Mouse (Mus musculus) CH12.LX (cell line): ENCODE results near the gene Col27a1. TPM values are rescaled to one million over a fixed set of nuclear protein-coding genes. Genes with fewer than 3 reads are reported as not detected.

Experiments used
- DNase-seq: peaks from one replicate; pipeline ENCODE4 v3.0.0-alpha.2; 2013; ENCODE audit errors: extremely low read depth
- H3K27ac ChIP-seq: 2 replicates; pipeline ENCODE4 v1.5.1; 2012; ENCODE audit warnings: low read depth, mild to moderate bottlenecking, control low read depth, moderate library complexity; ENCODE audit not compliant: insufficient read depth
- H3K27me3 ChIP-seq: replicated peaks from 2 replicates; pipeline ENCODE3; 2012; ENCODE audit warnings: inconsistent platforms
- H3K36me3 ChIP-seq, 2 experiments: replicated peaks in 1 of 2; 2 replicates each; pipeline versions ENCODE3 to v1.6.1; 2012; ENCODE audit warnings: inconsistent platforms in 1 of 2, low read length in 1 of 2, mild to moderate bottlenecking in 1 of 2, mixed read lengths in 1 of 2, moderate library complexity in 1 of 2; ENCODE audit not compliant: control insufficient read depth in 1 of 2, insufficient read depth in 1 of 2
- H3K4me1 ChIP-seq, 2 experiments: 2 replicates each; pipeline ENCODE4 v1.6.1; 2012; ENCODE audit warnings: inconsistent platforms in 1 of 2, moderate library complexity in 1 of 2; ENCODE audit not compliant: insufficient read depth in 2 of 2, control insufficient read depth in 1 of 2
- H3K4me2 ChIP-seq: 2 replicates; pipeline ENCODE4 v1.6.1; 2012; ENCODE audit warnings: low read depth, mild to moderate bottlenecking, control low read depth; ENCODE audit not compliant: poor library complexity, insufficient read depth, severe bottlenecking
- H3K4me3 ChIP-seq, 3 experiments: fragments of 150-350 bp in 1 of 3; sonication (generic) in 1 of 3; replicated peaks in 1 of 3; 2 replicates each; pipeline versions ENCODE3 to v1.5.1; 2011 to 2012; ENCODE audit warnings: low read depth in 2 of 3, low read length in 2 of 3, mild to moderate bottlenecking in 2 of 3, moderate library complexity in 2 of 3, control low read depth in 1 of 3, improper control_type of control experiment in 1 of 3, inconsistent platforms in 1 of 3, mixed read lengths in 1 of 3; ENCODE audit not compliant: poor library complexity in 1 of 3
- H3K79me2 ChIP-seq: replicated peaks from 2 replicates; pipeline ENCODE4 v1.6.1; 2012; ENCODE audit warnings: mild to moderate bottlenecking, moderate library complexity; ENCODE audit not compliant: control insufficient read depth, poor library complexity, insufficient read depth, severe bottlenecking; ENCODE audit errors: extremely low read depth
- H3K9ac ChIP-seq: 2 replicates; pipeline ENCODE4 v1.6.1; 2012; ENCODE audit warnings: low read depth, mild to moderate bottlenecking, control low read depth, moderate library complexity; ENCODE audit not compliant: insufficient read depth
- H3K9me3 ChIP-seq: replicated peaks from 2 replicates; pipeline ENCODE3; 2012; ENCODE audit warnings: low read length, inconsistent platforms, mixed read lengths
- CHD2 ChIP-seq: IDR thresholded peaks from 2 replicates; pipeline ENCODE4 v1.6.1; 2011; ENCODE audit warnings: low read length, improper control_type of control experiment
- CTCF ChIP-seq, 2 experiments: IDR thresholded peaks in 1 of 2; conservative IDR thresholded peaks in 1 of 2; 2 replicates each; pipeline ENCODE4 v1.5.1; 2011 to 2012; ENCODE audit warnings: low read depth in 2 of 2, low read length in 2 of 2, improper control_type of control experiment in 1 of 2, inconsistent platforms in 1 of 2, mild to moderate bottlenecking in 1 of 2, moderate library complexity in 1 of 2
- ETS1 ChIP-seq: conservative IDR thresholded peaks from 2 replicates; pipeline ENCODE4 v1.6.1; 2012; ENCODE audit warnings: low read depth, mild to moderate bottlenecking, inconsistent platforms, low read length, improper control_type of control experiment, moderate library complexity
- IRF4 ChIP-seq: IDR thresholded peaks from 2 replicates; pipeline ENCODE4 v1.6.1; 2014; ENCODE audit warnings: low read depth, mild to moderate bottlenecking, inconsistent platforms, low read length, improper control_type of control experiment
- MAX ChIP-seq: IDR thresholded peaks from 2 replicates; pipeline ENCODE4 v1.6.1; 2011; ENCODE audit warnings: low read length, improper control_type of control experiment
- NELFE ChIP-seq: IDR thresholded peaks from 2 replicates; pipeline ENCODE4 v1.6.1; 2011; ENCODE audit warnings: low read depth, low read length, improper control_type of control experiment
- NRF1 ChIP-seq: IDR thresholded peaks from 2 replicates; pipeline ENCODE4 v1.6.1; 2014; ENCODE audit warnings: low read depth, mild to moderate bottlenecking, inconsistent platforms, low read length, improper control_type of control experiment, moderate library complexity
- SIN3A ChIP-seq: IDR thresholded peaks from 2 replicates; pipeline ENCODE4 v1.6.1; 2012; ENCODE audit warnings: low read length, improper control_type of control experiment, inconsistent platforms
- UBTF ChIP-seq: IDR thresholded peaks from 2 replicates; pipeline ENCODE4 v1.6.1; 2012; ENCODE audit warnings: low read depth, mild to moderate bottlenecking, inconsistent platforms, low read length, improper control_type of control experiment, moderate library complexity
- USF1 ChIP-seq: IDR thresholded peaks from 2 replicates; pipeline ENCODE4 v1.6.1; 2014; ENCODE audit warnings: low read depth, mild to moderate bottlenecking, inconsistent platforms, low read length, improper control_type of control experiment
- ZKSCAN1 ChIP-seq: IDR thresholded peaks from 2 replicates; pipeline ENCODE4 v1.6.1; 2012; ENCODE audit warnings: low read depth, inconsistent platforms, low read length, improper control_type of control experiment, borderline replicate concordance
- dilution Hi-C: fragments of 300-500 bp; cut with MboI; formaldehyde crosslinking; loops from 2 replicates; pipeline ENCODE4 v1.14.3; 2020; ENCODE audit warnings: low sequenced_read_pairs; ENCODE audit not compliant: extremely low pct_unique_long_range_greater_than_20kb, extremely low pct_ligation_motif_present
- in situ Hi-C: fragments of 300-500 bp; cut with MboI; formaldehyde crosslinking; loops from 3 replicates; pipeline ENCODE4 v1.14.3; 2019; ENCODE audit warnings: low sequenced_read_pairs, low pct_ligation_motif_present, low pct_unique_long_range_greater_than_20kb, mixed read lengths
- polyA plus RNA-seq: library from polyadenylated mRNA; unstranded; fragments of >175 nt; gene quantifications from 2 replicates; pipeline ENCODE4 v1.2.1, GENCODE M21; 2012; ENCODE audit warnings: low read depth; ENCODE audit not compliant: insufficient read length
- total RNA-seq, 2 experiments: library from RNA; depleted of rRNA; stranded (reverse); fragments of 300-350 nt in 1 of 2; fragments of >200 nt in 1 of 2; gene quantifications; 2 replicates each; pipeline ENCODE4 v1.2.3; 2012 to 2014

Col27a1 gene
- total RNA-seq (2012; rRNA removed), result 0.04 and 0.08 TPM in 2 replicates
- 0.05 TPM in 1 of 2 replicates, not detected in the other for total RNA-seq (2014; rRNA removed)
- not detected in 2 replicates for polyA plus RNA-seq

GRCm38 (mm10) chr4:63213907-63214621 is at the start of gene Col27a1:
Gene Col27a1 (plus strand): TSS chr4:63214004.
- TF ChIP-seq UBTF (no peak), CTCF (conservative IDR thresholded peaks at IDR 0.05 in 1 of 2, IDR thresholded peaks at IDR 0.05 in 1 of 2; ENCODE audit: low read depth in 2 of 2, low read length in 2 of 2) (0 out of 4 replicates have a peak, but pooled peaks of 1 of the 2 experiments have one; percentile 8)
- TF ChIP-seq, all 38 proteins: peak for 1
- Histone ChIP-seq H3K4me2 (no peak within 1 kb of the TSS), H3K36me3 (no peaks in the 10 kb centered on the region), H3K9ac (no peak within 1 kb of the TSS), H3K4me3 (no peak within 1 kb of the TSS), H3K9me3 (peaks cover 5% of the 10 kb centered on the region), H3K27ac (no peak within 1 kb of the TSS), H3K4me1 (0 out of 4 replicates have a peak, but pooled peaks cover 0 to 3% of the 10 kb centered on the region in 2 experiments), H3K79me2 (no peaks in the 10 kb centered on the region), H3K27me3 (peaks cover 93% of the 10 kb centered on the region)
- in situ Hi-C loops (loop anchor here (25.0 kb wide), 1 partner anchor 348 kb away; the partner anchor contains the start of gene Tmem268), dilution Hi-C loops (no loop called here)
- no peak for DNase-seq

- H3K79me2 ChIP-seq, result no peaks in the 10 kb centered on the region
- no peak for TF ChIP-seq CTCF (conservative IDR thresholded peaks at IDR 0.05 in 1 of 2, IDR thresholded peaks at IDR 0.05 in 1 of 2; ENCODE audit: low read depth in 2 of 2, low read length in 2 of 2)
- no peak for TF ChIP-seq MAX
- TF ChIP-seq IRF4, result no peak
- TF ChIP-seq NRF1, result no peak
- TF ChIP-seq ETS1, result no peak
- TF ChIP-seq USF1, result no peak
- no peak for TF ChIP-seq CHD2
- H3K27me3 ChIP-seq, result peaks cover 74% of the 10 kb centered on the region
- H3K4me1 ChIP-seq, result 0 out of 4 replicates have a peak, but pooled peaks cover 0 to 2% of the 10 kb centered on the region in 2 experiments
- DNase-seq, result no peak
- H3K9ac ChIP-seq, result no peak overlapping the region
- no peak overlapping the region for H3K27ac ChIP-seq
- H3K9me3 ChIP-seq, result no peaks in the 10 kb centered on the region
- dilution Hi-C loops, result no loop called here
- in situ Hi-C loops, result no loop called here
- H3K36me3 ChIP-seq, result no peaks in the 10 kb centered on the region
- no peak overlapping the region for H3K4me3 ChIP-seq
- no peak overlapping the region for H3K4me2 ChIP-seq
These were observed 48.2 kb upstream of the Col27a1 start for GRCm38 (mm10) chr4:63165636-63166035.

GRCm38 (mm10) chr4:63166323-63166722 is 47.5 kb upstream of the Col27a1 start:
- dilution Hi-C loops, result no loop called here
- in situ Hi-C loops, result no loop called here
- no peaks in the 10 kb centered on the region for H3K4me1 ChIP-seq
- H3K79me2 ChIP-seq, result no peaks in the 10 kb centered on the region
- H3K4me3 ChIP-seq, result no peak overlapping the region
- H3K9ac ChIP-seq, result no peak overlapping the region
- peaks cover 80% of the 10 kb centered on the region for H3K27me3 ChIP-seq
- H3K9me3 ChIP-seq, result no peaks in the 10 kb centered on the region
- H3K36me3 ChIP-seq, result no peaks in the 10 kb centered on the region
- TF ChIP-seq SIN3A, result no peak
- no peak for TF ChIP-seq NRF1
- TF ChIP-seq NELFE, result no peak
- no peak for TF ChIP-seq ZKSCAN1
- no peak overlapping the region for H3K4me2 ChIP-seq
- no peak for DNase-seq
- no peak overlapping the region for H3K27ac ChIP-seq
